Mouse (Mus musculus): ENCODE measurements around the gene Ptch2.
A peak's percentile ranks its signal among the peaks of the same experiment; 100 is the strongest.

The Ptch2 gene

DNA sequence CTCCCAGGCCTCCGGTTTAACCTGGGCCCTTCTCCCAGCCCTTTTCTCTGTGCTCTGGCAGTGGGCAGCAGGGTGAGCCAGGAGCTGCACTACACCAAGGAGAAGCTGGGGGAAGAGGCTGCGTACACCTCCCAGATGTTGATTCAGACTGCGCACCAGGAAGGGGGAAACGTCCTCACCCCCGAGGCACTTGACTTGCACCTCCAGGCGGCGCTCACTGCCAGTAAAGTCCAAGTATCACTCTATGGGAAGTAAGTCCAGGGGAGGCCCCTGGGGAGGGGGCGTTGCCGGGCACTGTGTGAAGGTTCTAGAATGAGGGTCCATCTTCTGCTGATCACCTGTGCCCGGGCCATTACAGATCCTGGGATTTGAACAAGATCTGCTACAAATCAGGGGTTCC, 8.8 kb downstream of the Ptch2 start:
- no peak for DNase-seq (ENCODE audit: low read depth, low spot score)

DNA sequence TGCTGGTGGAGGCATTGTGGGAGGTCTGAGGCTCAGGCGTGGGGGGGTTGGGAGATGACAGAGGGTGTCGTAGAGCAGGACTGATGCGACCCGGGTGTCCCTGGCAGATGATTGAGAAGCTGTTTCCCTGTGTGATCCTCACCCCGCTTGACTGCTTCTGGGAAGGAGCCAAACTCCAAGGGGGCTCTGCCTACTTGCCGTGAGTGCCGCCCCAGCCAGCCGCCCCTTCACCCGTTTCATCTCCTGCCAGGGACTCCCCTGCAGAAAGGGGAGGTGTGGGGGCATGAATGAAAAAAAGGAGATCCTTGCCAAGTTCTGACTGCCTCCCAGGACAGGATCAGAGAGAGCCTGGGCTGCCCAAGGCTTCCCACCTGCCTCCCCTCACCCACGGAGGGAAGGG, 9.3 kb downstream of the Ptch2 start:
- no peak for DNase-seq (ENCODE audit: low read depth, low spot score)

DNA sequence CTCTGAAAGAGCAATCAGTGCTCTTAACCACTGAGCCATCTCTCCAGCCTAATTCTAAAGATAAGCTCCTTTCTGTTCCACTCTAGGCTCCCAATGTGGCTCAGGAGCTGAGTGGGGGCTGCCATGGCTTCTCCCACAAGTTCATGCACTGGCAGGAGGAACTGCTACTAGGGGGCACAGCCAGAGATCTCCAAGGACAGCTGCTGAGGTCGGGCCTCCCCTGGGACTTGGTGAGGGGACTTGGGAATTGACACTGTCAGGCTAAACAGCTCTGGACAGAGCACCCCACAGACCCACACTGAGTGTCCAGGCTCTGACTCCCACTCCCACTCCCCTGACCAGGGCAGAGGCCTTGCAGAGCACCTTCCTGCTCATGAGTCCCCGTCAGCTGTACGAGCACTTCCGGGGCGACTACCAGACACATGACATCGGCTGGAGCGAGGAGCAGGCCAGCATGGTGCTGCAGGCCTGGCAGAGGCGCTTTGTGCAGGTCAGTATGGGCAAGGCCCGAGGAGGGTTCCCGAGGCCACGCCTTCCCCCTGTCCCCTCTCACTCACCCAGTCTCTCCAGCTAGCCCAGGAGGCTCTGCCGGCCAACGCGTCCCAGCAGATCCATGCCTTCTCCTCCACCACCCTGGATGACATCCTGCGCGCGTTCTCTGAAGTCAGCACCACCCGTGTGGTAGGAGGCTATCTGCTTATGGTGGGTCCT, 12.1 kb downstream of the Ptch2 start:
- no peak for DNase-seq (ENCODE audit: low read depth, low spot score)

DNA sequence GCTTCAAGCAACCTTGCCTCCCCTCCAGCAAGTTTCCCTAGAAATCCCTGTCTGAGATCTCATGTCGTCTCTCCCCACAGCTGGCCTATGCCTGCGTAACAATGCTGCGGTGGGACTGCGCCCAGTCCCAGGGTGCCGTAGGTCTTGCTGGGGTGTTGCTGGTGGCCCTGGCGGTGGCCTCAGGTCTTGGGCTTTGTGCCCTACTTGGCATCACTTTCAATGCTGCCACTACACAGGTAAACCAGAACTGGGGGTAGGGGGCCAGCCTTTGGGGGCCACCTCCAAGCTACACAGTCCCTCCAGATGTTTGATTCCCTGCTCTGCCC, 12.6 kb downstream of the Ptch2 start:
- no peak for DNase-seq (ENCODE audit: low read depth, low spot score)

DNA sequence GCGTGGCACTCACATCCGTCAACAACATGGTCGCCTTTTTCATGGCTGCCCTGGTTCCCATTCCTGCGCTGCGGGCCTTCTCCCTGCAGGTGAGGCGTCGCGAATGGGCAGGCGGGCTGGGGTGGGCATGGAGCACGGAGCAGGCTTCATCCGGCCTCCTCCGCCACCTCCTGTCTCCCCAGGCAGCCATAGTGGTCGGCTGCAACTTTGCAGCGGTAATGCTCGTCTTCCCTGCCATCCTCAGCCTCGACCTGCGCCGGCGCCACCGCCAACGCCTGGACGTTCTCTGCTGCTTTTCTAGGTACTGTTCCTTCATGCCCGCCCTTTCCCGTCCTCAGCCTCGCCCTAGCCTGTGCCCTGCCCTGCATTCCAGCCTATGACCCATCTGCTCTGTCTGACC, 13.5 kb downstream of the Ptch2 start:
- DNase-seq (ENCODE audit: low read depth, low spot score): no peak

DNA sequence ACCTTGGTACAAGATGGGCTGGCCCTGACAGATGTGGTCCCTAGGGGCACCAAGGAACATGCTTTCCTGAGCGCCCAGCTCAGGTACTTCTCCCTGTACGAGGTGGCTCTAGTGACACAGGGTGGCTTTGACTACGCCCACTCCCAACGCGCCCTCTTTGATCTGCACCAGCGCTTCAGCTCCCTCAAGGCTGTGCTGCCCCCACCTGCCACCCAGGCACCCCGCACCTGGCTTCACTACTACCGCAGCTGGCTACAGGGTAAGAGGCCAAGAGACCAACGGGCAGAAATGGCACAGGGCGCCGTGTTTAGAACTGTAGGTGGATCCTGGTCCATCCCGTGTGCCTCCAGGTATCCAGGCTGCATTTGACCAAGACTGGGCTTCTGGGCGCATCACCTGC, 14.4 kb downstream of the Ptch2 start:
- DNase-seq (ENCODE audit: low read depth, low spot score): no peak

DNA sequence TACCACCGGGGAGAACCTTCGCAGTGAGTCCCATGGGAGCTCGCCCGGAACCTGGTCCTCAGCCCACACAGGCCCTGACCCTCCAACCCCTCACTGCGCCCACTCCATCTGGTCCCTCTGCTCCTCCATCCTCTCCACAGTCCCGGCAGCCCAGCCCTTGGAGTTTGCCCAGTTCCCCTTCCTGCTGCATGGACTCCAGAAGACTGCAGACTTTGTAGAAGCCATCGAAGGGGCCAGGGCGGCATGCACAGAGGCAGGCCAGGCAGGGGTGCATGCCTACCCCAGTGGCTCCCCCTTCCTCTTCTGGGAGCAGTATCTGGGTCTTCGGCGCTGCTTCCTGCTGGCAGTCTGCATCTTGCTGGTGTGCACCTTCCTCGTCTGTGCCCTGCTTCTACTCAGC, 15.1 kb downstream of the Ptch2 start:
- DNase-seq (ENCODE audit: low read depth, low spot score): no peak

DNA sequence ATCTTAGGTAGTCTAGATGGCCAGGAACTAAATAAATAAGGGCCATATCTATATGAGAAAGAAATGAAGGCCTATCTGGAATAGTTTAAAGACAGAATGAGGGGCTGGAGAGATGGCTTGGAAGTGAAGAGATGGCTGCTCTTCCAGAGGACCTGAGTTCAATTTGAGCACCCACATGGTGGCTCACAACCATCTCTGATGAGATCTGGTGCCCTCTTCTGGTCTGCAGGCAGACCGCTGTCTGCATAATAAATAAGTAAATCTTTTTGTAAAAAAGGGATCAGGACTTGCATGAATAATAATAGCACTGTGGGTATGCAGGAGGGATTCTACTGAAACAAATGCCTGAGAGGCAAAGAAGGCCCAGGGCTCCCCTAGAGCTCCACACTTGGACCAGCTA, 17.4 kb downstream of the Ptch2 start:
- no peak for DNase-seq (ENCODE audit: low read depth, low spot score)

DNA sequence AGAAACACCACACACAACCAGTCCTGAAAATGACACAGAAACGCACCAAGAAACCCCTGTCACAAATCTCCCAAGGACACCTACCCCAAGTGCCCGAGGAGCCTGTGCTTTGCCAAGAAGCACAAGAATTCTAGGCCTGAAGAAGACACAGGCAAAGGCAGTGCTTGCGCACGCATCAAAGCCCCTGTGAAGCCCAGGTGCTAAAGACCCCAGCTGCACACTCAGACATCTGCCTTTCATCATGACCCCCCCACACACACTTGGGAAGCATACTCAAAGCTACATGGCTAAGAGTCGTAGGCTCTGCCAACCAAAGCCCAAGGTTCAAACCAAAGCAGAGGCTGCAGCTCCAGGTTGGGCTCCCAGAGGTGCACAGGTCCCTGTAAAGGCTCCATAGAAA, 19.7 kb downstream of the Ptch2 start:
- DNase-seq (ENCODE audit: low read depth, low spot score): no peak

DNA sequence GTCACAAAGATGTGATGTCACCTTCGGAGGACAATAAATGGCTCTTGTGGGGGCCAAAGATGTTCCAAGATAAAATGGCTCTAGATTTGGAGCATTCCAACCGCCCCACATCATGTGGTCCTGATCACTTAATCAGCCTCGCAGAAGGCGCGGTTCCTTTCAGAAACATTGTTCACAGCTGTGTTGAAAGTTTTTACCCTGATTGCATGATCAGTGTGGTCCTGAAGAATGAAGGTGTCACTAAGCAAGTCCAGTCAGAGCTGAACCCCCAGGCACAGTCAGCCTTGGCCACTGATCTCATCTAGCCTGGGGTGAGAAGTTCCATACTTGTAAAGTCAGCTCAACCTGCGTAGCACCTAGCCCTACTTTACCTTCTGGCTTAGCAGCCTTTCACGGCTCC, 22.1 kb downstream of the Ptch2 start:
- DNase-seq (ENCODE audit: low read depth, low spot score): no peak

DNA sequence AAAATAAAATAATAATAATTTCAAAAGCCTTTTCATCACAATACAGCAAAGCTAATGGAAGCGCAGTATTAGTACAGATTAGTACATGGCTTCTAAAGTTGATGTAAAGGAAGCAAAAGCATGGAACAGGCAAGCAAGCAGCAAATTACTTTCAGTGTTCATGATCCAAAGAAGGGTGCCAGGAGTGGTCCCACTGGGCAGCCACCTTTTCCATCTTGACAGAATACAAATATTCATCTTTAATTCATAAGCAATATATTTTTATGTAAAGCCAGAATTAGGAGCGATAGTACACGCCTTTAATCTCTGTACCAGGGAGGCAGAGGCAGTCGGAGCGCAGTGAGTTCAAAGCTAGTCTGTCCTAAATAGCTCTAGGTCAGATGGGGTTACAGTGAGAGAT, 23.8 kb downstream of the Ptch2 start:
- DNase-seq (ENCODE audit: low read depth, low spot score): no peak

DNA sequence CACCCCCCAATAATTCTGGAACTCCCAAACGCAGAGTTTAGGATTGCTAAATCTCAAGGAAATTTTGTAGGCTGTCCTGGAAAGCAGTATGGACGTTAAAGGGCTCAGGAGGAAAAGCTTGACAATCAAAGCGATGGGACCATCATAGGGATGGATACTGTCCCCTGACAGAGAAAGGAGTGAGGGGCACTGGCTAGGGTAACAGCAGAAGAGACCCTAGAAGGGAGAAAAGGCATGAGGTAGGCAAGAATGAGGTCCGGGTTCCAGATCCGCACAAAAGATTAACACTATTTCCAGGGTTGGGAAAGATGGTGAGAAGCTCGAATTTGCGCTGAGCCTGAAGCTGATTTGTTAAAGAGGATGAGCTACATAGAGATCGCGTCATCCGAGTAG, 24.2 kb downstream of the Ptch2 start:
- DNase-seq (ENCODE audit: low read depth, low spot score): no peak

DNA sequence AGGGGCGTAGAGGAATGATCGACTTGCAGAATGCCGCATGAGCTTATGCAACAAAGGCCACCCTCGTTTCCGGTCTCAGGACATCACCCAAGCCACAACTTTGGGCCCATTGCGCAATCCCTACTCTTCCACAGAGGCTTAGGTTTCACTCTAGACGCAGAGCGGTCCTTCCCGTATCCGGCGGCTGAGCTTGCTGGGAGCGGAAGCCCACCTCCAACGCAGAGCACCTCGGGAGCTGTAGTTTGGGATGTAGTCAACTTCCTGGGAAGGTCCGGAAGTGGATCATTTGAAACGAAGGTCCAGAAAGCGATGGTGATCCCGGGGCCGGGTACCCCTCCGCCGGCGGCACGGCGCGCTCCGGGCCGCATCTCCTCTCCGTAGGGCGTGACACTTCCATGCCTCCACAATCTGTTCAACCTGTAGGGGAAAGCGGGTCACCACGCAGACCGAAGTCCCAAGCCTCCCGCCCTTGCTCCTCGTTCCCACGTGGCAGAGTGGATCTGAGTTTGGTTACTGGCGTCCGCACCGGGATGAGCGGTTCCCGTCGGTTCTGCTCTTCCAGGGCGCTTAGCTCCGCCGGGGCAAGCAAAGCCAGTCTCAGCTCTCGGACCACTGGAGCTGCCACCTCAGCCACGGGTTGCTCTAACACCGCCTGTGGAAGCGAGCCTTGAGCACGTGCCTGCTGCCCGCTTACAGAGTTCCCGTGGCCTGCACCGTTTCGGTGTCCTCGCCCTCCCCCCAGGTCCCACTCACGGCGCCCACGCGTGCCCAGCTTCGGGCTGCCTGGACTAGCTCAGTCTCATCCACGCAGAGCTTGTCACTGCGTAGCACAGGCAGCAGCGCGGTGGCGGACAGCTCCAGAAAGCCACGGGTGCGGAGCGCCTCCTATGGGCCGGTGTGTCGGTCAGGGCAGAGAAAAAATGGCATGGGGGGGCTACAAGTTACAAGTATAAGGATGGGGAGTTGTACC, 24.9 kb downstream of the Ptch2 start:
- peak; percentile 85 for DNase-seq (ENCODE audit: low read depth, low spot score)

DNA sequence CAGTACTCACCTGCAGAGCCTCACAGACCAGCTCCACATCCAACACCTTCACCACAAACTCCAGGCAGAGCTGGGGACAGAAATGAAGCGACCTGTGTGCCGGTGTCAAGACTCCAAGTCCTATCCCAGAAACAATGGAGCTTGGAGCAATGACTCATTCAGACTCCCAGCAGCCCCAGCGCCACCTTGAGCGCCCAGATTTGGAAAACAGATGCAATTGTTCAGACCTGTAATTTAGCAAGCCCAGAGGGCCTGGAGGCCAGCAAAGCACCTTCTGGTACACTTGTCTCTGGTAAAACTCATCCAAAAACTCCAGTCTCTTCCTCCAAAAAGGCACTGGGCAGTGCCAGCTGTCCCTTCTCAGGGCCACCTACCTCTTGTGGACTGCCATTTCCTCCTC, 26.3 kb downstream of the Ptch2 start:
- DNase-seq (ENCODE audit: low read depth, low spot score): no peak

DNA sequence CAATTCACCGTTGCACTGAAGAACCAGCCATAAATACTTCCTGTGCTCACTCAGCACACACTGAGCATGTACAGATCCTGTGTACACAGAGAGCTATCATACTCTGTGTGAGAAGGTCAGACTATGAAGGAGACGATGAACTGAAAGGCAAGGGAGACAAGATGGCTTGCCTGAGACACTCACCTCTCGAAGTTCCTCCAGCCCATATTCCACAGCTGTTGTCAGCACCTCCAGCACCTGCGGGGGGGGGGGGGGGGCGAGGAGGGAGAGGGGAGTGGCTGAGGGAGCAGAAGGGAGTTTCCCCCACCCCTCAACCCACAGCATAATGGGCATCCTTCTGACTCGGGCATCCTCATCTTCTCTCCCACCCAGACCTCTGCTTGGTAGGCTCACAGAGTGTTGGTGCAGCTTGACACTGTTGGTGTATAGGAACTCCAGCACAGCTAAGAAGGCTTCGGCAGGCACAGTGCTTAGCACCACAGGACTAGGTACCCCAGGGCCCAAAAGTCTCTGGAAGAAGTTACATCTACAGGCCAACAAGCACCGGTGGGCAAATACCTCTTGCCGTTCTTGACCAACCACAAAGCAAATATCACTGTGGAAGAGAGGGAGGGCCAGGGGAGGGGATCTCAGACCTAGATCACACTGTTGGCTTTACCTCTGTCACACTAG, 27.8 kb downstream of the Ptch2 start:
- no peak for DNase-seq (ENCODE audit: low read depth, low spot score)

DNA sequence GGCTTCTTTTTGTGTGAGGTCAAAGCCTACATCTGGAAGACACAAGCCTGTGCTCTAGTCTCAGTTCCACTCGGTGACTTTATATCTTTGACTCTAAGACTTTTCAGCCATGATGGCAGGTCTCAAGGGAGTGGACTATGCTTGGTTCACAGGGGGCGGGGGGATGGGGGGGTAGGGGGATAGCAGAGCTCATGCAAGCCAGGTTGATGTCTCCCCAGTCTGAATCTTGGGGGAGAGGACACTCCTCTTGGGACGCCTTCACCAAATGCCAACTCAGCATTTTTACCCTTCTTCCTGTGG, 28.3 kb downstream of the Ptch2 start:
- DNase-seq (ENCODE audit: low read depth, low spot score): no peak

DNA sequence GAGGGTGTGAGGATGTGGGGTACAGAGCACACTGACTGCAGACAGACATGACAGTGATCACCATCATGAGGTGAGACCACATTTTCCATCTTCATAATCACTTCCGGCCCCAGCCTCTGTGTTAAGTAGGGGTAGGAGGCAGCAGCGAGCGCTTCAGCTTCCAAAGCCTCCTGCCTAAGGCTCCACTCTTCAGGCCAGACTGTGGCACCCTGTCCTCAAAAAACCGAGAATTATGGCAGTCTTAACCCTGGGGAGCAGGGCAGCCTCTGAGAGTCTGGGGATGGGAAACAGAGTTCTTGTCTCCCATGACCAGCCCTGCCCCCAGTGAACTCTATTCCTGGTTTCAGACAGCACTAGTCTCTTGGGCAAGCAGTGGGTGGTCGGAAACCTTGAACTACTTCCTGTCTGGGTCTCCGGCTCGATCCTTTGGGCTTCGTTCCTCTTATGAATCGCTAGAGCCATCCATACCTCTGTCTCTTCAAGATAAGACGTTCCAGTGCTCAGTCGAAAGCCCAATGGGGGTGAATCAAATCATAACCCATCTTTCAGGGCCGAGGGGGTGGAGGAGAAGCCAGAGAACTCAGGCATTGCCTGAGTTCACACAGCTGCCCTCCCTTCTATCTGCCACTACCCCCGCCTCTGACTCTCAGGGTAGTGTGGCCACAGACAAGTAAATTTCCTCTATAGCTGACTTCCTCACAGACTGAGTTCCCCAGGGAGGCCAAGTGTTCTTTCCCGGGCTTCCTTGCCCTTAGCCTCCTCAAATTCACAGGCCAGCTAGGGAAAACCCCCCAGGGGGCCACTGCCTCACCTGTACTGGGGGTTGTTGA, 28.9 kb downstream of the Ptch2 start:
- DNase-seq (ENCODE audit: low read depth, low spot score): no peak

DNA sequence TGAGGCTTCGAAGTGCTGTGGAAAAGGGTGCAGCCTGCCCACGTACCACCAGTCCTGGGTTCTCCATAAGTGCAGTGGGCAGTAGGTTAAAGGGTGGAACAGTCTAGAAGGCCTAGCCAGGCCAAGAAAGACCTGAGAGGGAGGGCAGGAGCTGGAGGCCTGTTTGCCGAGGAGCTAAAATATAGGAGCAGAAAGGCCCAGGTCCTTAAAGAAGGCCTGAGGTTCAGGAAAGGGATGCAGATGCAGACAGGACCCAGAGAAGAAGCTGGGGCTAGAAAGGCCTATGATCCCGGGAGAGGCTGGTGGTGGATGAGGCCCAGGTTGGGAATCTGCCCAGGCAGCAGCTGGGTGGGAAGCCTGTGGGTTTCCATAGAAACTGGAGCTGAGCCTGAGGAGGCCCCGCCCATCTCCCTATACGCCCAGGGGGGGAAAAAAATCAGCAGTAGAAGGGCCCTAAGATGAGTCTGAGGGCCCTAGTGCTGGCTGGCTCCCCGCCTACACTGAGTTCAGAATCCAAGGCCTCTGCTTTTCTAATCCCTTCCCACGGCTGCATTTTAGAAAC, 29.6 kb downstream of the Ptch2 start, which contains the start of gene Btbd19:
Btbd19 (minus strand) TSS at position 378 of the 562 bp plus-strand sequence.
- no peak for DNase-seq (ENCODE audit: low read depth, low spot score)

DNA sequence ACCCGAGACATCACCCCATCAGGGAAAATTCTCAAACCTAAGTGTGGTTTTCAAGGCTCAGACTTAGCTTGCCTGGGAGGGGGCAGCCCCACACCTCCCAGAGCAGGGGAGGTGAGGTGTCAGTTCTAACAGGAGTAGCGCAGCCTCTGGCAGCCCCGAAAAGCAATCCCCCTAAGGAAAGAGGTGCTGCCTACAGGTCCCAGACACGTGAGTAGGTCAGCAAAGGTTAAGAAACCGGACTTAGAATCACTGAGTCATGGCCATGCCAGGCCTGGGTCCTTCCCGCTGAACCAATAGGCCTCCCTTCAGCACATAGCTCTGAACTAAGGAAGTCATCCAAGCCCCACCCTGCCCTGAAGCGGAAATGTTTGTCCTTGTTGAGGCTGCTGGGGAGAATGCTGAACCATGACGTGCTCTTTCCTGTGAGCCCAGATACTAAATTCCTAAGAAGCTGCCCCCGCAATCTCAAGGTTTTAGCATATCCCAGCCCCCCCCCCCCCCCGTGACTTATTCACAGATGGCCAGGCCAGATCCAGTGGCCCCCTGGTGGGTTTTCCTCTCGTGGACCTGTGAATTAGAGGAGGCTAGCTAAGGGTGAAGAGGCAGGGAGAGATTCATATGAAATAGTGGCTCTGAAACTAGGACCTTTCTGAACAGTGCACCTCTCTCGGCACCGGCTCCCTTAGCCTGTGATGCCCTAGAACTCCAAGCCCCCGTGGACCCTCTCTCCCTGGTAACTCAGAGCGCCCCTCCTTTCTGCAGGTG, 30.2 kb downstream of the Ptch2 start:
- DNase-seq (ENCODE audit: low read depth, low spot score): no peak

DNA sequence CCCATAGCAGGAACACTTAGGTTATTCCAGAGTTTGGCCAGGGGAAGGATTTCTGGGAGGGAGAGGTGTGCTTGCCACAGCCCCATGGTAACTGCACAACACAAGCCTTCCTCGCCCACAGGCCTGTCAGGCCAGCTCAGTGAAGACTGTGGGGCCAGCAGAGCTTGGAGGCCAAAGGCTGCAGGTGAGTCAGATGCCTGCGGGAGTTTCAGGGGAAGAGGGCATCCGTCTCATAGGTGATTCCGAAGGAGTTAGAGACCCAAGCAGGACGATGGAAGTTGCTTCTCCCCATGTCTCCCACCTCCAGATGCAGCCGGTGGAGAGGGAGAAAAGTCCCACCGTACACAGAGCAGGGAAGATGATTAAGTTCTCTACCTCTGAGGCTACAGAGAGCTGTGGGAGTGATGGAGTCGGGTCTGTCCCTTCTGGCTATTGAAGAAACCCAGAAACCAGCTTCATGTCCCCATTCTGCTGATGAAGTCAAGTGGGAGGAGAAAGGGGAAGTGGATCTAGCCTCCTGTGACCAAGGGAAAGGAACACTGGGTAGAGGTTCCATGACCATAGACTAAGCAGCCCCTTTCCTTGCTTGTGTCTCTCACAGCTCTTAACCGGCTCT, 30.9 kb downstream of the Ptch2 start, which contains the start of gene Tctex1d4:
Tctex1d4 (plus strand) TSS at position 120 of the 616 bp plus-strand sequence.
- no peak for DNase-seq (ENCODE audit: low read depth, low spot score)

Data from retina, adult 2 months (tissue).